Mouse (Mus musculus) midbrain, embryonic 14.5 days (tissue): ENCODE results near the gene Usp16. TPM values are rescaled to one million over a fixed set of nuclear protein-coding genes. Genes with fewer than 3 reads are reported as not detected.

Experiments
- ATAC-seq: fragments of 200-750 bp; cut with Nextera tagmentation; 2 replicates; pipeline ENCODE4 v1.8.0; 2017; ENCODE audit warnings: moderate number of reproducible peaks, moderate library complexity; ENCODE audit not compliant: low FRiP score, low TSS enrichment
- DNase-seq: peaks from one replicate; pipeline ENCODE4 v3.0.0-alpha.2; 2015
- H3K27ac ChIP-seq: fragments of 300-500 bp; sonication (generic); replicated peaks from 2 replicates; pipeline ENCODE4 v1.5.1; 2014; ENCODE audit warnings: mild to moderate bottlenecking, low read depth, low read length, moderate library complexity
- H3K27me3 ChIP-seq: fragments of 300-500 bp; sonication (generic); 2 replicates; pipeline ENCODE4 v1.6.1; 2014; ENCODE audit warnings: low read length, control low read depth, mixed read lengths; ENCODE audit not compliant: control insufficient read depth, insufficient read depth
- H3K36me3 ChIP-seq: fragments of 300-500 bp; sonication (generic); 2 replicates; pipeline ENCODE4 v1.6.1; 2014; ENCODE audit warnings: low read length, control low read depth; ENCODE audit not compliant: control insufficient read depth, insufficient read depth
- H3K4me1 ChIP-seq: fragments of 300-500 bp; sonication (generic); 2 replicates; pipeline ENCODE4 v1.6.1; 2014; ENCODE audit warnings: mild to moderate bottlenecking, antibody characterized with exemption, low read length, control low read depth; ENCODE audit not compliant: control insufficient read depth, insufficient read depth
- H3K4me2 ChIP-seq: fragments of 300-500 bp; sonication (generic); 2 replicates; pipeline ENCODE4 v1.6.1; 2014; ENCODE audit warnings: mild to moderate bottlenecking, low read length, moderate library complexity
- H3K4me3 ChIP-seq: fragments of 300-500 bp; sonication (generic); replicated peaks from 2 replicates; pipeline ENCODE4 v1.5.1; 2014; ENCODE audit warnings: low read depth, low read length
- H3K9ac ChIP-seq: fragments of 300-500 bp; sonication (generic); replicated peaks from 2 replicates; pipeline ENCODE4 v1.6.1; 2014; ENCODE audit warnings: mild to moderate bottlenecking, low read length, moderate library complexity
- H3K9me3 ChIP-seq: fragments of 300-500 bp; sonication (generic); 2 replicates; pipeline ENCODE4 v1.6.1; 2016; ENCODE audit warnings: low read length, control low read depth, mixed read lengths; ENCODE audit not compliant: control insufficient read depth
- WGBS: fragments of 180-500 bp; shearing (Covaris S2); extraction: QIAGEN DNeasy Blood & Tissue Kit; methylation state at CpG from one replicate; pipeline ENCODE4 v1.1.7; 2014; 5-methylcytosine and 5-hydroxymethylcytosine counted together
- polyA plus RNA-seq: library from polyadenylated mRNA; unstranded; fragments of >200 nt; fragmentation: Nextera tagmentation; extraction: Ambion mirVana; gene quantifications from 2 replicates; pipeline ENCODE4 v1.2.1, GENCODE M21; 2014

The Usp16 gene
- polyA plus RNA-seq, 1 experiment from 2014 or later, result 50.2 TPM

GRCm38 (mm10) chr16:87527553-87528249, 73.2 kb downstream of the Usp16 start:
- H3K9ac ChIP-seq, result no peak overlapping the region
- no peaks in the 10 kb centered on the region for H3K36me3 ChIP-seq
- no peaks in the 10 kb centered on the region for H3K4me1 ChIP-seq
- no peaks in the 10 kb centered on the region for H3K9me3 ChIP-seq
- no peak overlapping the region for H3K4me3 ChIP-seq
- 77% methylated on average over 8 of the region's 8 CpGs for WGBS
- no peak overlapping the region for H3K27ac ChIP-seq
- H3K27me3 ChIP-seq, result no peaks in the 10 kb centered on the region
- DNase-seq, result no peak
- no peak overlapping the region for H3K4me2 ChIP-seq
- ATAC-seq, result no peak; the same call in none of the 2 replicates

- H3K27me3 ChIP-seq, result no peaks in the 10 kb centered on the region
- no peaks in the 10 kb centered on the region for H3K9me3 ChIP-seq
- no peak overlapping the region for H3K4me2 ChIP-seq
- H3K36me3 ChIP-seq, result no peaks in the 10 kb centered on the region
- H3K27ac ChIP-seq, result no peak overlapping the region
- ATAC-seq (no peak), DNase-seq (no peak)
- 72% methylated on average over 10 of the region's 10 CpGs for WGBS
- H3K9ac ChIP-seq, result no peak overlapping the region
- no peak overlapping the region for H3K4me3 ChIP-seq
- no peaks in the 10 kb centered on the region for H3K4me1 ChIP-seq
These were observed 74.3 kb downstream of the Usp16 start for GRCm38 (mm10) chr16:87528755-87529154.

Other genes starting within 250 kb of the Usp16 start
- 18.7 and 19.5 TPM in 2 replicates for gene N6amt1, start 100.5 kb upstream of the Usp16 start, polyA plus RNA-seq
- 27.2 and 35.7 TPM in 2 replicates for gene Ltn1, start 22.1 kb upstream of the Usp16 start, polyA plus RNA-seq
- 13.4 and 14.5 TPM in 2 replicates for gene Rwdd2b, start 14.1 kb upstream of the Usp16 start, polyA plus RNA-seq
- 439 and 493 TPM in 2 replicates for gene Cct8, start 41.2 kb downstream of the Usp16 start, polyA plus RNA-seq
- gene Map3k7cl, start 98.6 kb downstream of the Usp16 start, polyA plus RNA-seq, result not detected in 2 replicates
- gene Bach1, start 244.2 kb downstream of the Usp16 start, polyA plus RNA-seq, result 16.2 and 20.3 TPM in 2 replicates